Mouse (Mus musculus): Measurements from ENCODE around the gene Ocm.
A peak's percentile ranks its signal among the peaks of the same experiment; 100 is the strongest.
"Not testable (repeated sequence)": the region's sequence is repeated elsewhere in the genome, so short reads cannot be mapped to it uniquely, and the experiment has no call there.

Gene Ocm

DNA sequence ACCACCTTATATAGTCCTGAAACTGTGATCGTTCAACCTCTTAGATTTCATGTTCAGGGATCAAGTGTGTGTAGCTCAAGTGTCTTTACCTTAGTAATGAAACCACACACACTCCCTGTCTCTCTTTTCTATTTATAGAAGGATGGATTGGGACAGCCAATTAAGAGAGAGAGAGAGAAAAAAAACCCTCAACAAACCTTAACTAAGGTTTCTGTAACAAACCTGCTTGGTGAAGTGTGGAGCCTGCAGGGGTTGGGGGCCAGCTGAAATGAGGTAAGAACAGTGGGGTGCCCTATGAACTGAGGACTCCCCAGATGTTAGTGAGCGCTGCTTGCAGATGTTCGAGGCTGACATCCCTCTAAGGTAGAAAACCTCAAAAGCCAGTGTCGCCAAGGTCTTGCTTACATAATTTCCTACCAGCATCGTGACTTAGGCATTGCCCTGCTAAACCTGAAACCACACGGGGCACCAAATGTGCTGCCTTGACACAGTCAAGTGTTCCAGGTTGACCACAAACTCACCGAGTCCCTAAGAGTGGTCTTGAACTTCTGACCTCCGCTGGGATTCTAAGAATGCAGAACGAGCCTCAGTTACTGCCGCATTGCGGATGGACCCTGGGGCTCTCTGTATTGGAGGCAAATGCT, at the start of gene Ocm:
Gene Ocm, minus strand, starts transcription at position 51 of the 644 bp plus-strand sequence.
- no peak for DNase-seq (ENCODE audit: low read depth, low spot score)

DNA sequence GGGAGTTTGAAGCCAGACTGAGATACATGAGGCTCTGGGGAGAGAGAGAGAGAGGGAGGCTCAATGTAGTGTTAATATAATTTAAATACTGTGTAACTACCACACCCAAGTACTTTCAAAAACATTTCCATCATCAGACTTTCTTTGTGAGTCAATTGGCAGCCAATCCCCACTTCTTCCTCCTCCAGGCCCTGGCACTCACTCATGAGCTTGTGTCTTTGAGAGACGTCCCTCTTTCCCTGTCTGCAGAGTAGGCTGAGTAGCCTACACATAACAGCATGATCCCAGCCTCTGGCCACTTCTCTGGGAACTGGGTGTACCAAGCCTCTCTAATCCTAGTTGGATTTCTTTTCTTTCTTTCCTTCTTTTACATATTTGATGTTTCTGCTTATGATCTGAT, 44.8 kb upstream of the Ocm start:
- DNase-seq (ENCODE audit: low read depth, low spot score): no peak

DNA sequence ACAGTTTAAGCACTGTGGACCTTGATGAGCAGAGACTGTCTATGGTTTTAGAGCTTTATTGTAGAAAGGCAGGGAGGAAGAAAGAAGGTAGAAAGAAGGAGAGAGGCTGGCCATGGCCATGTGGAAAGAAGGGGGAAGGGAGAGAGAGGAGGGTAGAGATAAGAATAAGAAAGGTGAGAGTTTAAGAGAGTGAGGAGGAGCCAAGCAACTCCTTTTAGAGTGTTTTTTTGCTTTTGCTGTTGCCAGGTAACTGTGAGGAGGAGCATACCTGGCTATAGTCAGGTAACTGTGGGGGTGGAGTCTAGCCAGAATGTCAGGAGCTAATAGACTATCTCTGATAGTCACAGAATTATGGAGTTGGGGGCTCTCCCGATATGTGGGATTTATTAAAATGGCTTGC, 43.6 kb upstream of the Ocm start:
- no peak for DNase-seq (ENCODE audit: low read depth, low spot score)

DNA sequence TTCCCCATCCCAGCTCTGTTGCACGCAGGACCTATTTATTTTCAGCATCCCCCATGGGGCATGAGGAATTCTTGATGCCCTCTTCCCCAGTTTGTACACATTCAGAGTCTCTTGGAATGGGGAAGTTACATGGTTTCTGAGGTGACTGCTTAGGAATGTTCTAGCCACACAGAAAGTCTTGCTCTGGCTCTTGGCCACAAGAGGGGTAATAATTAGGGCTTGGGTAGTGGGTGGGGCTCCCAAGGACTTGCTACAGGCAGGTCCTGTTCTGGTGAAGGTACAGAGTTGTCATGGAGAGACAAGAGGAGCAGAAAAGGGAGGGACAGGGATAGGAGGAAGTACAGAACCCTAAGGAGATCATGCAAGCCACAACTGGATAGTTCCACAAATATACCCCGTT, 39.6 kb upstream of the Ocm start:
- DNase-seq (ENCODE audit: low read depth, low spot score): no peak

DNA sequence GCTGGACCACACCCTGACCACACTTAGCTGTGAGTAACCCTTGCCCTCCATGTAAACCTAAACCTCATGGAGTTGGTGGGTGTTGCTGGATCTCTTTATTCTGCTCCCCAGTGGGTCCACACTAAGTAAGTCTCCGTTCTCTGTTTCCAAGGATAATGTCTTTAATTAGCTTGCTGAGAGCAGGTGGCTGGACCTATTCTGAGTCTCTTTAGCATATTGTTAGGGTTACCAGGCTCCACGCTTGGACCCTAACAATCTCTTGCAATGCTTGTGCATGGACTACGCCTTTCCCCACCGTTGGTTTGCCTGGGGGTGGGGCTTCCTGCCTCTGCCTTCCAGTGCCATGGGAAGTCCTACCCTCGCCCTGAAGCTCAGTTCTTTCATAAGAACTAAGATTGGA, 37.6 kb upstream of the Ocm start:
- DNase-seq (ENCODE audit: low read depth, low spot score): no peak

DNA sequence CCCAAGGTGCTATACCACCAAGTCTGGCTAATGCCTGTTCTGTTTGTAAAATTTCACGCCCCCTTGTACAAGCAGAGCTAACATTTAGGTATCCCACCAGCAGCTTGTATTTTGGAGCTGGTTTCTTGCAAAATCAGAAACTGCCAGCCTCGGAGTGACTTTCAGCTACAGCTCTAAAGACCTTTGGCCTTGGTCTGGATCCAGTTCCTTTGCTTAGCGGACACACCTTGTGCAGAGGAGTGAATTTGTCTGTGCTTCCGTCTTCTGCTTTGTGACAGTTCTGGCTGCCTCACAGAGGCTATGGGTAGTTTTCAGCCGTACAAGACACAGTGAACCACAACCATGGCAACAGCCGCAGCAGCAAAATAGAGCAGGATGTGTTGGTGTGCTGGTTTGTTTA, 27.9 kb upstream of the Ocm start:
- DNase-seq (ENCODE audit: low read depth, low spot score): no peak

DNA sequence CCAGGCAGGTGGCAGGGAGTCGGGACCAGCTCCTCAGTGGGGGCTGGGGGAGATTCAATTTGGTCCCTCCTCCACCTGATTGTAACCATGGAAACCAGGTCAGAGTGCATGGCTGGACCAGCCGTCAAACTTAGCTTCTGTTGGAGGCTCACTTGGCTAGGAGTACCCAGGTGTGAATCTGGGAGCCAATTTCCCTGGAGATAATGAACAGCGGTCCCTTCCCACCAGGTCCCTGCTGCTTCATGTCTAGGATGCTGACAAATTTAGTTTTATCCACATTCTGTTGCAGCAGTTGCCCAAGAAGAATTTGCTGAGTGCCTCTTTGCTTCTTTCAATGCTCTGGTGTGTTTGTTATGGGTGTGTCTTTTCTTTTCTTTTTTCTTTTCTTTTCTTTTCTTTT, 27.0 kb upstream of the Ocm start:
- no peak for DNase-seq (ENCODE audit: low read depth, low spot score)

DNA sequence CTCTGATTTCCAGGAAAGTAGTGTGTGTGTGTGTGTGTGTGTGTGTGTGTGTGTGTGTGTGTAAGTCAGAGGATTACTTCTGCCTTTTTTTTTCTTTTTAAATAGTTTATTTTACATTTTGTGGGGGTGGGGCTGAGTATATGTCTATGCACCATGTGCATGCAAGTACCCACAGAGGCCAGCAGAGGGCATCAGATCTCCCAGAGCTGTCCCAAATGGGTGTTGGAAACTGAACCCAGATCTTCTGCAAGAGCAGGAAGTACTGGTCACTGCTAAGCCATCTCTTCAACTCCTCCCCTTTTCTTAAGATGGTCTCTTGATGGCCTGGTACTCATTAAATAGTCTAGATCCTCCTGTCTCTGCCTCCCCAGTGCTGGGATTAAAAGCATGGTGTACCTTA, 24.8 kb upstream of the Ocm start:
- DNase-seq (ENCODE audit: low read depth, low spot score): no peak

DNA sequence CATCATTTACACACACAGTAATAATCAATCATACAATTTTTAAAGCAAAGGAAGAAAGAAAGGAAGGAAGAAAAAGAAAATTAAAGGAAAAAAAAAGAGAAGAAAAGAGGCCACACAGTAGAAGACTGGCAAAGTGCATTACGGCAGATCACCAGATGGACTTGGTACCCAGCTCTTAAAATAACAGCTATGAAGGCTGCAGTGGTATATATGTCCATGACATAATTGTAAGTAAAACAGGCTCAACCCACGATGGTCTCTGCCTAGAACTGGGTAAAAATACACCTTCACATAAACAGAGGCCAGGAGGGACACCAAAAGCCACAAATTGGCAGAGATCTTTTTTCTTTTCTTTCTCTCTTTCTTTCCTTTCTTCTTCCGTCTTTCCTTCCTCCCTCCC, 23.4 kb upstream of the Ocm start:
- DNase-seq (ENCODE audit: low read depth, low spot score): no peak

DNA sequence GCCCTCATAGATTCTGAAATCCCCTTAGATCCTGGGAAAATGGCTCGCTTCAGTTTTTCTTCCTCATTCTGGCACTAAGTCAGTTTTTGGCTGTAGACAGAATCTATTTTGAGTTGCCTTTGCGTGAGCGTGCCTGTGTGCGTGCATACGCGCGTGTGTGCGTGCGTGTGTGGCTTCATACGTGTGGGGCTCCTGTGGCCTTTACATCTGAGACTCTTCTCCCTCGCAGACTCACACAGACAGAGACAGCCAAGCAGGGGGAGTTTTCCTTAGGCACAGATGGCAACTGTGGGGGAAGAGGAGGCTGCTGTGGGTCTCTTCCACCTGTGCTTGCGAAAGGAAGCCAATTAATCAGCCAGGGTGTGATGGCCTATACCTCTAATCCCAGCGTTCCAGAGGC, 20.9 kb upstream of the Ocm start:
- no peak for DNase-seq (ENCODE audit: low read depth, low spot score)

DNA sequence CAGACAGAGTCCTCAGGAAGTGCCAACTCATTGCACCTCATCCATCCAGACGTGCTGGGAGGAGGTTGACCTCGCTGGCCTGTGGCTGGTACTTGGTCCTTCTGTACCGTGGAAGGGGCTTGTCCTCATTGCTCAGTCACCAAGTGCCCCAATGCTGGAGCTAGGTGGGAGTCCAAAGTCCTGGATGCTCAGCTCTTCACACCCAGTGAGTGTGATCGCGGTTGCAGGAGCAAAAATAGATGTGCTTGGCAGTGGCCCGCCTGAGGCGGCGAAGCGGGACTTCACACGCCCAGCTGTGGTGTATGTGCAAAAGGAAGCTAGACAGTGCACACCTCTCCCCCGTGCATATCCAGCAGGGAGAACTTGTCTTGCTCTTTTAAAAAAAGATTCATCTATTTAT, 16.7 kb upstream of the Ocm start:
- DNase-seq (ENCODE audit: low read depth, low spot score): no peak

DNA sequence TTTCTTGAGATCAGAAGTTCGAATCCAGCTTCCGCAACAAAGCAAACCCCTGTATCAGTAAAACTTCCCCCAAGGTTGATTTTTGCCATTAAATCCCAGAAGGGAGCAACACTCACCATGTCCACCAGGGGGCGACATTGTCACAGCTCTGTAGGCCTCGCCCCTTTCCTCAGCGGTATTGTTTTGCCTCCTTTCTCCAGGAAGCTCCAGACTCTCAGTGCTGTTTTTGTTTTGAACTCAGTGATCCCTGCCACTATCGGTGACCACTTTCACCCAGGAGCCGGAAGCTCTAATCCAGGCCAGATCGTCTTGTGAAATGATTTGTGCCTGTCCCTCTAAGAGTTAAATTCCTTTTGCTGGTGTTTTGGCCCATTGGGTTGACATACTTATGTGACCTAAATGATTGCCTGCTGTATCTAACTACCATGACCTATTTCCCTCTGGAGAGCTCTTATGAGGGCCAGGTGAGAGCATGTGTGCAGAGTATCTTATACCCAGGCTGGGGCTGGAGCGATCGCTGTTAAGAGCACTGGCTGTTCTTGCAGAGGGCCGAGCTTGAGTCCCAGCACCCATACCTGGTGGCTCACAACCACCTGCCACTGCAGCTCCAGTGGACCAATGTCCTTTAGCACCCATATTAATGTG, 14.4 kb upstream of the Ocm start:
- DNase-seq (ENCODE audit: low read depth, low spot score): peak; percentile 52

DNA sequence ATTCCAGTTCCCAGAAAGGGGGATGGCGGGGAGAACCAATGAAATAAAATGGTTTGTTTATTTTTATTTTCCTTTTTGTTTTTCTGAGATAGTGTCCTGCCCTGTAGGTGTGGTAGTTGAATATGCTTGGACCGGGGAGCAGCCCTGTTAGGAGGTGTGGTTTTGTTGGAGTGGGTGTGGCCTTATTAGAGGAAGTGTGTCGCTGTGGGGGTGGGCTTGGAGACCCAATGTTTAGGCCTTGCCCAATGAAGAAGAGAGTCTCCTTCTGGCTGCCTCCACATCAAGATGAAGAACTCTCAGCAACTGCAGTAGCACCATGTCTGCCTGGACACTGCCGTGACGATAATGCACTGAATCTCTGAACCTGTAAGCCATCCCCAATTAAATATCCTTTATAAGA, 13.4 kb upstream of the Ocm start:
- DNase-seq (ENCODE audit: low read depth, low spot score): no peak

DNA sequence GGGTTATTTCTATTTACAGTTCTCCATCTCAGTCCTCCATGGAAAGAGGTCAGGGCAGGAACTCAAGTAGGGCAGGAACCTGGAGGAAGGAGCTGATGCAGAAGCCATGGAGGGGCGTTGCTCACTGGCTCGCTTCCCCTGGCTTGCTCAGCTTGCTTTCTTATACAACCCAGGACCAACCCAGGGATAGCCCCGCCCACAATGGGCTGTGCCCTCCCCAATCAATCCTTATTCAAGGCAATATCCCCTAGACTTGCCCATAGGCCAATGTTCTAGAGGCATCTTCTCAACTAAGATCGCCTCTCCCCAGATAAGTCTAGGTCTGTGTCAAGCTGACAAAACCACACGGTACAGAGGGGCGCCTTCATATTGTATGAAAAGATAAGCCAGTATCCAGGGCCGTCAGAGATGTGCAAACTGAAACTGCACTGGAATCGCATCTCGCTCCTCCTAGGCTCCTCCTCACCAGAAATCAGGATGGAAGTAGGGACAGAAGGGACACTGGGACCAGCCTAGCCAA, 12.7 kb upstream of the Ocm start:
- no peak for DNase-seq (ENCODE audit: low read depth, low spot score)

DNA sequence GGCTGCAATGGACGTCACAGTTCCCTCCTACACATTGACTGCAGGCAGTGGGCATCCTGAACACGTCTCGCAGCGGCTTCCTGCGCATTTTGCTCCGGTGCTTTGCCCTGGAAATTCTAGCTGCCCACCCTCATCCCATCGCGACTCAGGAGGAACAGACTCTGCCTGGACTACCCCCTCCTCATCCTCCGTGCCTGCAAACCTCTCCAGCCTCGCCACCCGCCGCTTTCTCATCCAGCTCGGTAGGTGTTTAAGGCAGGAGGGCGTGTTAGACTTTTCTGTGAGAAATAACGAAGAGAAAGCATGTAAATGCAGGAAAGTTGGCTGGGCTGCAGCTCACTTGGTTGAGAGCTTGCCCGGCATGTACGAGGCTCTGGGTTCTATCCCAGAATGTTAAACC, 10.5 kb upstream of the Ocm start:
- DNase-seq (ENCODE audit: low read depth, low spot score): no peak

DNA sequence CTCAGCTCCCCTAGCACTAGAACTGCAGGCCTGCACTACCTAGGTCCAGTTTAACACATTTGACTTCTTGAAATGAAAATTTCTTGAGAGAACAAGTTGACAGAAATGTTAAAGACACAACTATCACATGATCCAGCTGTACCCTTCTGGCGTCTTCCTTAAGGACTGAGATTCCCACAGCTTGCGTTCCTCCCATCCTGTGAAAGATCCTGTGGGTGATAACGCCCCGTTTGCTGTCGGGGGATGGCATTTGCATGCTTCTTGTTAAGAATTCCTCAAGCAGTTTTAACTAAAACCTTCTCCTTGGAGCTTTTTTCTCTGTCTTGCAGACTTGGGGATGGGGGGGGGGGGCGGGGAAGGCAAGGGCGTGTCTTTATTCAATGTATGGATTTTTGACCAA, 8.1 kb upstream of the Ocm start:
- DNase-seq (ENCODE audit: low read depth, low spot score): no peak

DNA sequence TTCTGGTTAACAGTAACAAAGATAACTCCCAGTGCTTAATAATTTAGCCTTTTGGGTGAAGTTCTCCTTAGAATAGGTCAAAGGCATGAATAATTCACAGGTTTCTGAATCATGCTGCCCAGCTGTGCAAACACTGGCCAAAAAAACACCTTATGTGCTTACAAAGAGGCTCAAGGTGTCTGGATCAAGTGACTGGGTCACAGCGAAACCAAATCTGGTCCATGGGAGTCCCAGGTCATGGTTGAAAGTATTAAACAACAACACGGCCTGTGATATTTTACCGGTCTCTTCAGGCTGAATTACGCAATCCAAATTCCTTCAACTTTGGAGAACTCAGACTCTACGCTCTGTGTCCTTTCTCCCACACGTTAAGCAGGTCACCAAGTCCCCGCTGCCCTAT, 6.0 kb upstream of the Ocm start:
- no peak for DNase-seq (ENCODE audit: low read depth, low spot score)

DNA sequence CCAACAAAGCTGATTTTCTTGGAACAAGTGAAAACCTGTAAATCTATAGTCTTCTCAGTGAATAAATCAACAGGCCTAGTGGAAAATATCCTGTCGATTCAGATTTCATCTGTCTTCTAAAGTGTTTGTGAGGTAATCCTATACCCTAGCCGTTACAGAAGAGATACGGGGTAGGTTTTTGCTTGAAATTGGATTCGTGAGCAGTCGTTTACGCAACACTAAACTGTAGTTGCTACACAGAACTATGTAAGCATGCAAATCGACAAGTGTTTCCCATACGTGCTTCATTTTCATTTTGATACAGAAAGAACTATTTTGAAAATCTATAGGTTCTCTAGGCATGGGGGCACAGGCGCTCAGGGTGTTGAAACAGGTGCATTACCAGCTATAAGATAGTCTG, 10.6 kb downstream of the Ocm start:
- DNase-seq (ENCODE audit: low read depth, low spot score): no peak

DNA sequence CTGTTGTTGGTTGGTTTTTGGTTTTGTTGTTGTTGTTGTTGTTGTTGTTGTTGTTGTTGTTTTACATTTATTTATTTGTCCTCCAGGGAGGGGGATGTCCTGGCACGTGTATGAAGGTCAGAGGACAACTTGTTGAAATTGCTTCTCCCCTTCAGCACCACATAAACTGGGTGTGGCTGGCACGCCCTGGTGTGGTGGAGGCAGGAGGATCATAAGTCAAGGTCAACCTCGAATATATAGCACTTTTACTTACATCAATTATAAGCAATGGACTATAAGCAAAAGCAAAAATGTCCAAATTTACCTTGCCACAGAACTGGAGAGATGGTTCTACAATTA, 11.2 kb downstream of the Ocm start:
- DNase-seq (ENCODE audit: low read depth, low spot score): peak; percentile 12

DNA sequence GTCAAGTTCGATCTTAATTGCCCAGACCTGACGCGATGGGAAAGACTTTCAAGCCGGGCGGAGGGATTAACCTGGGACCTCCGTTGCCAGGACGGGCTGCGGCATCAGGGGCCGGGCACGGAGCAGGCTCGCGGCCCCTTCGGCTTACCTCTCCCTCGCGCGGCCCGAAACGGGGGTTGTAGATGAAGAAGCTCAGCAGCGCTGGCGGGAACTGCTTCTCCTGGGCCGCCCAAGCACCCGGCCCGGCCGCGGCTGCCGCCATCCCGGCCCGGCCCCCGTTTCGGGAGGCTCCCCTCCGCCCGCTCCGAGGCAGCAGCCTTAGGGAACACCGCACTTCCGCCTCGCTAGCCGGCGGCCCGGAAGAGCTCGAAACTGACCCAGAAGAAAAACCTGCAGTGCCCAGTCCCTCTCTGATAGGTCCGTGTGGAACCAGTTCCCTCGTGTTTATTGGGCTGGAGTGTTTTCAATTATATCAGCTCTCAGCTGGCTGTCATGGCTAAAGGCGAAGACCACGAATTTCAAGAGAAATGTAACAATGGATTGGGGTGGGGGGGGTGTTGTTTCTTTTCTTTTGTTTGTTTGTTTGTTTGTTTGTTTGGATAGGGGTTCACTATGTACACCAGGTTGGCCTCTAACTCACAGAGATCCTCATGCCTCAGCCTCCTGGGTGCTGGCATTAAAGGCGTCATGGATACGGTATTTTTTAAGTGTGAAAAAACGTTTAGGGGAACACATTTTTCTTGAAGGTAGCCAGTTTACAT, 11.7 kb downstream of the Ocm start, which contains the start of gene Ccz1:
Gene Ccz1, minus strand, starts transcription at position 327 of the 761 bp plus-strand sequence.
- DNase-seq (ENCODE audit: low read depth, low spot score): peak; percentile 80

DNA sequence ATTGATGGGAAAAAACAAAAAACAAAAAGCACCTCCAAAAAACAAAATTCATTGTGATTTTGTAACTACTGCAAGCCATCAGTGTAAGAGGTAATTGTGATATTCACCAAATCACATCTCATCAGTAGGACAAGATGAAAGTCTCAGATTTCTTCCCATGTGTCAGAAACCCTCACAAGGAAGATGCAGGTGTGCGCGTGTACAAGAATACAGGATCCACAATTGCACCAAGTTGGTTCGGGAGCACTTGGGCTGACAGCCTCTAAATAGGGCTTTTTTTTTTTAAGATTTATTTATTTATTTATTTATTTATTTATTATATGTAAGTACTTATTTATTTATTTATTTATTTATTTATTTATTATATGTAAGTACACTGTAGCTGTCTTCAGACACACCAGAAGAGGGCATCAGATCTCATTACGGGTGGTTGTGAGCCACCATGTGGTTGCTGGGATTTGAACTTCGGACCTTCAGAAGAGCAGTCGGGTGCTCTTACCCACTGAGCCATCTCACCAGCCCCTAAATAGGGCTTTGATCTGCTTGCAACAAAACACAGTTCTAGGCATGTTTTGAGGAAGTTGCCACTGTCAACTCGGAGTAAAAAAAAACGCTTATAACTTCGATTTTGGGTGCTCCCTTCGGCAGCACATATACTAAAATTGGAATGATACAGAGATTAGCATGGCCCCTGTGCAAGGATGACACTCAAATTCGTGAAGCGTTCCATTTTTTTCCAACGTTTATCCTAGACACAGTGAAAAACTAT, 12.9 kb downstream of the Ocm start:
- not testable (repeated sequence) for DNase-seq (ENCODE audit: low read depth, low spot score)
